Mouse (Mus musculus) embryonic facial prominence, embryonic 12.5 days (tissue): ENCODE results near the gene Hist1h2bl. TPM values are rescaled to one million over a fixed set of nuclear protein-coding genes. Genes with fewer than 3 reads are reported as not detected.
"Not testable (repeated sequence)": the region's sequence is repeated elsewhere in the genome, so short reads cannot be mapped to it uniquely, and the experiment has no call there.

ENCODE experiments used
- ATAC-seq: fragments of 200-750 bp; cut with Nextera tagmentation; 2 replicates; pipeline ENCODE4 v1.8.0; 2017; ENCODE audit not compliant: insufficient number of reproducible peaks, insufficient read depth, low FRiP score, low TSS enrichment
- H3K27ac ChIP-seq: fragments of 300-500 bp; sonication (generic); 2 replicates; pipeline ENCODE4 v1.5.1; 2016; ENCODE audit warnings: mild to moderate bottlenecking
- H3K27me3 ChIP-seq: fragments of 300-500 bp; sonication (generic); 2 replicates; pipeline ENCODE4 v1.6.1; 2016; ENCODE audit warnings: mild to moderate bottlenecking, moderate library complexity
- H3K36me3 ChIP-seq: fragments of 300-500 bp; sonication (generic); 2 replicates; pipeline ENCODE4 v1.6.1; 2016; ENCODE audit warnings: mild to moderate bottlenecking
- H3K4me1 ChIP-seq: fragments of 300-500 bp; sonication (generic); 2 replicates; pipeline ENCODE4 v1.6.1; 2016
- H3K4me2 ChIP-seq: fragments of 300-500 bp; sonication (generic); replicated peaks from 2 replicates; pipeline ENCODE4 v1.6.1; 2016; ENCODE audit warnings: mild to moderate bottlenecking, moderate library complexity
- H3K4me3 ChIP-seq: fragments of 300-500 bp; sonication (generic); 2 replicates; pipeline ENCODE4 v1.5.1; 2016; ENCODE audit warnings: mild to moderate bottlenecking
- H3K9ac ChIP-seq: fragments of 300-500 bp; sonication (generic); 2 replicates; pipeline ENCODE4 v1.6.1; 2016; ENCODE audit warnings: mild to moderate bottlenecking, moderate library complexity
- H3K9me3 ChIP-seq: fragments of 300-500 bp; sonication (generic); 2 replicates; pipeline ENCODE4 v1.6.1; 2016; ENCODE audit warnings: mild to moderate bottlenecking, moderate library complexity
- WGBS: fragments of 180-500 bp; shearing (Covaris S2); methylation state at CpG from one replicate; pipeline ENCODE4 v1.1.7; 2016; 5-methylcytosine and 5-hydroxymethylcytosine counted together
- polyA plus RNA-seq: library from polyadenylated mRNA; unstranded; fragments of >200 nt; fragmentation: Nextera tagmentation; extraction: Ambion mirVana; gene quantifications from 2 replicates; pipeline ENCODE4 v1.2.1, GENCODE M21; 2016

Gene Hist1h2bl
- polyA plus RNA-seq, 1 experiment from 2014 or later, result 3.6 TPM

- 84% methylated on average over 1 of the region's 1 CpGs for WGBS
- ATAC-seq, result no peak
- H3K4me3 ChIP-seq, result no peak overlapping the region
- no peaks in the 10 kb centered on the region for H3K27me3 ChIP-seq
- H3K27ac ChIP-seq, result no peak overlapping the region
- no peaks in the 10 kb centered on the region for H3K36me3 ChIP-seq
- H3K4me2 ChIP-seq, result no peak overlapping the region
- peaks cover 6% of the 10 kb centered on the region; the same call in 1 of the 2 replicates for H3K4me1 ChIP-seq
- no peak overlapping the region for H3K9ac ChIP-seq
- H3K9me3 ChIP-seq, result no peaks in the 10 kb centered on the region
Measured at GRCm38 (mm10) chr13:21745006-21745405, 29.1 kb upstream of the Hist1h2bl start.

DNA sequence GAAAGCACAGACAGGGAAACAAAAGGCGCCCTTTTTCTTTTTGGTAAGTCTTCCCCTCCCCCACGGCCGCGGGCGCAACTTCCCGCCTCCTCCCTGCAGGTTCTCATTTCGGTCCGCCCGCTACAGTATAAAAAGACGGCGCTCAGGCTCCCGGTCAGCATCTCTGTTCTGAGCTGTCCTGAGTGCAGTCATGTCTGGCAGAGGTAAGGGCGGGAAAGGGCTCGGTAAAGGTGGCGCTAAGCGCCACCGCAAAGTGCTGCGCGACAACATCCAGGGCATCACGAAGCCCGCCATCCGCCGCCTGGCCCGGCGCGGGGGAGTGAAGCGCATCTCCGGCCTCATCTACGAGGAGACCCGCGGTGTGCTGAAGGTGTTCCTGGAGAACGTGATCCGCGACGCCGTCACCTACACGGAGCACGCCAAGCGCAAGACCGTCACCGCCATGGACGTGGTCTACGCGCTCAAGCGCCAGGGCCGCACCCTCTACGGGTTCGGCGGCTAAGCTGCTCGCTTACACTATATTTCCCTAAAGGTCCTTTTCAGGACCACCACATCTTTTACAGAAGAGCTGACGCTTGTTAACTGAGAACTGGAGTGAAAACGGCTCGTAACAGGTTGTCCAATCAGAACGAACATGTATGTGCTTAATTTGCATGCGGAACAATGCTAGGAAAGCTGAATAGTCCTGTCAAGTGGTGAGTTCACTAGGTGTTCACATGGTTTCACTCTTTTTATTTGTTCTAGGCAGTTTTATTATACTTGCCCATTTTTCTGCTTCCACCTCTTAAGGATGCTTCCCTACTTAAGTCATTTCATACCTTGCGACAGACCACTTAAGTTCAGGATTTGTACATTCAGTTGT is 19.2 kb upstream of the Hist1h2bl start, which contains the start of gene Hist1h4j:
TSS of gene Hist1h4j (plus strand) at position 159 of the 862 bp plus-strand sequence.
- Histone ChIP-seq H3K4me3 (peak within 1 kb of the TSS; percentile 55), H3K27ac (peak within 1 kb of the TSS; percentile 98), H3K4me1 (peaks cover 12% of the 10 kb centered on the region), H3K9ac (peak within 1 kb of the TSS; percentile 62), H3K4me2 (peak within 1 kb of the TSS; percentile 63)
- H3K9me3 ChIP-seq, H3K27me3 ChIP-seq, H3K36me3 ChIP-seq: not testable (repeated sequence)
- peak; percentile 90 for ATAC-seq
- under 1% methylated on average over 44 of the region's 56 CpGs for WGBS

GRCm38 (mm10) chr13:21734010-21734905 is 18.3 kb upstream of the Hist1h2bl start:
- Histone ChIP-seq H3K36me3 (no peaks in the 10 kb centered on the region), H3K9me3 (no peaks in the 10 kb centered on the region), H3K27me3 (no peaks in the 10 kb centered on the region), H3K4me1 (peaks cover 12% of the 10 kb centered on the region), H3K4me2 (peak overlapping the region; percentile 63), H3K27ac (peak overlapping the region; percentile 98), H3K9ac (peak overlapping the region; percentile 59), H3K4me3 (peak overlapping the region; percentile 55)
- peak; percentile 79 for ATAC-seq
- WGBS, result under 1% methylated on average over 21 of the region's 21 CpGs

GRCm38 (mm10) chr13:21733466-21733865 is 17.5 kb upstream of the Hist1h2bl start:
- peaks cover 12% of the 10 kb centered on the region for H3K4me1 ChIP-seq
- no peaks in the 10 kb centered on the region for H3K9me3 ChIP-seq
- no peaks in the 10 kb centered on the region for H3K27me3 ChIP-seq
- no peak overlapping the region for H3K4me3 ChIP-seq
- H3K36me3 ChIP-seq, result no peaks in the 10 kb centered on the region
- H3K4me2 ChIP-seq, result peak overlapping the region; percentile 63
- WGBS, result 64% methylated on average over 5 of the region's 5 CpGs
- H3K27ac ChIP-seq, result peak overlapping the region; percentile 98
- H3K9ac ChIP-seq, result 0 out of 2 replicates have a peak overlapping the region, but pooled peaks have one; percentile 21
- no peak for ATAC-seq

DNA sequence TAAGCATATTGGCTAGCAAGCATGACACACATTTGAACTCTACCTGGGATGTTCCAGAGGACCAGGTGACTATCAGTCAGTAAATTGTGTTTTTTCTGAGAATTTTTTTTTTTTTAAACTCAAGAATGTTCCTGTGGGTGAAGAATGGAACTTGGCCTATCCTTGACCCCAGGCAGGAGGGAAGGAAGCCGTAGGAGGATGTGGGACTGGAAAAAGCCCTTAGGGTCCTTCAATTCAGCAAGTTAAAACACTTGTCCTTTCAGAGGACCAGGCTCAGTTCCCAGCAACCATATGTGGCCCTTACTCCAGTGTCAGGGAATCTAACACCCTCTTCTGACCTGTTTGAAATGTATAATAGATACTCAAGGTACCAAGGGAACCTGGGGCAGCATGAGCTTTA is 13.6 kb upstream of the Hist1h2bl start:
- H3K9me3 ChIP-seq, result no peaks in the 10 kb centered on the region
- H3K27ac ChIP-seq, result no peak overlapping the region
- WGBS, result 25% methylated on average over 1 of the region's 1 CpGs
- no peak overlapping the region for H3K4me3 ChIP-seq
- peaks cover 6% of the 10 kb centered on the region; the same call in 1 of the 2 replicates for H3K4me1 ChIP-seq
- no peaks in the 10 kb centered on the region for H3K36me3 ChIP-seq
- no peak overlapping the region for H3K9ac ChIP-seq
- no peak overlapping the region for H3K4me2 ChIP-seq
- no peak for ATAC-seq
- no peaks in the 10 kb centered on the region for H3K27me3 ChIP-seq

DNA sequence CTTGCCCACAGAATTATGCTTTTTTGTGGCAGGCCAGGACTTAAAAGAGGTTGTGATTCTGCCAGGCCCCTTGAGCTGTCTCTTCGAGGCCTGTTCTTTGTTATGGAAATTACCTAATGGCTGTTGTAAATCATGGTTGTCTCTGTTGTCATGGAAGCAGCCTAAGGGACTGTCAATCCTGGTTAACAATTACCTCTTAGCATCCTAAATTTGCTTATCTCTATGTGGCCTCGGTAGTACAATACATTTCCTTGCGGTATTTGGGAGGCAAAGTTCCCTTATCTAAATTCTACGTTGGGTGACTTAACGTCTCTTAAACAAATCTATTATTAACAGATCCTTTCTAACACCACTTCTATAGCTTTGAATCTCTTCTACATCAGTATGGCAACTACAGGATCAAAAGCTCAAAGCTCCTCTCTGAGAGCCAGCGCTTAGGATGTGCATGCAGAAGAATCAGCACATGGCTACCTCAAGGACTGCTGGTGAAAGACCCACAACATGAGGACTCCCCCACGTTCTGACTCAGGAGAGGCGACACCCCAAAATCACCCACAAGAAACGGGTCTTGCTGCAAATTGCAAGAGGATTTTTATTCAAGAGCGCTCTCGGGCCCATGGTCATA is 12.1 kb upstream of the Hist1h2bl start:
- no peak overlapping the region for H3K4me2 ChIP-seq
- 30% methylated on average over 11 of the region's 11 CpGs for WGBS
- H3K4me3 ChIP-seq, result no peak overlapping the region
- no peak overlapping the region for H3K9ac ChIP-seq
- H3K36me3 ChIP-seq, result no peaks in the 10 kb centered on the region
- no peaks in the 10 kb centered on the region for H3K27me3 ChIP-seq
- peaks cover under 1% of the 10 kb centered on the region; the same call in 1 of the 2 replicates for H3K4me1 ChIP-seq
- no peak for ATAC-seq
- H3K27ac ChIP-seq, result no peak overlapping the region
- H3K9me3 ChIP-seq, result no peaks in the 10 kb centered on the region

DNA sequence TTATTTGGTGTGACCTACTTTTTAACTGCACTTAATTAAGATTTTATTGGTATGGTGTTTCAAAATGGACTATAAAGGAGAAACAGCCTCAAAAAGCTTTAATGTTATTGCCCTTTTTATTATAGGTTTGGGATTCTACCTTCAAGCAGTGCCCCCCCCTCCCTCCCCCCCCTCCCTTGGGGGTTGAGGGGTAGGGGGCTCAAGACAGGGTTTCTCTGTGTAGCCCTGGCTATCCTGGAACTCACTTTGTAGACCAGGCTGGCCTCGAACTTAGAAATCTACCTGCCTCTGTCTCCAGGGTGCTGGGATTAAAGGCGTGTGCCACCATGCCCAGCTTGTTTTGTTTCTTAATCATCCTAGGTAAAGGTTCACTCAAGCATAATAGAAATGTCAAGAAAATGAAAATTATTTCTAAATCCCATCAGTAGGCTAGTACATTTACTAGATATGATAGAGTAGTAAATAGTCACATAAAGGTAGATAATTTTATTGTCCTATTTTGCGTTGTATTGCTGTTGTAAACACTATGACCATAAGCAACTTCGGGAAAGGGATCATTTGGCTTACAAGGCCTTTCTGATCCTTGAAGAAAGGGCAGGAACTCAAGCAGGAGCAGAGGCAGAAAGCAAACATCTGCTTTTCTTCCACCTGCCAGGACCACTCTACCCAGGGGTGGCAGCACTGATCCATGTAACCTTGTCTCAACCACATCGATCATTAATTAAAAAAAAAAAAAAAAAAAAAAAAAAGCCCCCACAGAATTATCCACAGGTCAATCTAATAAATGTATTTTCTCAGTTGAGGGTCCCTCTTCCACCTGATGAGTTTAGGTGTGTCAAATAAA is 7.3 kb upstream of the Hist1h2bl start:
- Histone ChIP-seq H3K36me3 (no peaks in the 10 kb centered on the region), H3K4me1 (peaks cover 22% of the 10 kb centered on the region), H3K27ac (peak overlapping the region; percentile 89; the same call in 1 of the 2 replicates), H3K9me3 (no peaks in the 10 kb centered on the region), H3K9ac (no peak overlapping the region), H3K4me2 (peak overlapping the region; percentile 61), H3K27me3 (no peaks in the 10 kb centered on the region), H3K4me3 (peak overlapping the region; percentile 35; the same call in 1 of the 2 replicates)
- 24% methylated on average over 5 of the region's 5 CpGs for WGBS
- ATAC-seq, result no peak

DNA sequence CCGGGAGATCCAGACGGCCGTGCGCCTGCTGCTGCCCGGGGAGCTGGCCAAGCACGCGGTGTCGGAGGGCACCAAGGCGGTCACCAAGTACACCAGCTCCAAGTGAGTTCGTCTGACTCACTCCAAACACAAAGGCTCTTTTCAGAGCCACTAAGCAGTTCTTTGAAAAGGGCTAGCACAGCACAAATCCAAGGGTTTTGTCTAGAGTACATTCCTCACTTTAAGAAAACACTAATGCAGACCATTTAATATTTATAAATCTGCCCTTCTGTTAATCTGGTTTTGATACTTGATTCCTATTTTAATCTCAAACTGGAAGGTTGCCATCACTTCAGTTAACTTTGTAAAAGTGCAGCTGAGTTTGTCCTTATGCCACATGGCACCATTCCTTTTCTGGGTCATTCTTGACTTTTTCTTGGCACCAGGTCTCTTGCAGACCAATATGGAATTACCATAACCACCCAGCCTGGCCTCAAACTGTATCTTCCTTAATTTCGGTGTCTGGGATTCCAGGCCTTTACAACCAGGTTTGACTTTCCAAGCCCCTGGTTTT is 6.5 kb upstream of the Hist1h2bl start:
- WGBS, result 2% methylated on average over 11 of the region's 11 CpGs
- peaks cover 25% of the 10 kb centered on the region for H3K4me1 ChIP-seq
- peak overlapping the region; percentile 89 for H3K27ac ChIP-seq
- peak overlapping the region; percentile 61 for H3K4me2 ChIP-seq
- no peaks in the 10 kb centered on the region for H3K9me3 ChIP-seq
- no peaks in the 10 kb centered on the region for H3K36me3 ChIP-seq
- H3K9ac ChIP-seq, result peak overlapping the region; percentile 53
- no peaks in the 10 kb centered on the region for H3K27me3 ChIP-seq
- peak overlapping the region; percentile 35 for H3K4me3 ChIP-seq
- no peak for ATAC-seq

DNA sequence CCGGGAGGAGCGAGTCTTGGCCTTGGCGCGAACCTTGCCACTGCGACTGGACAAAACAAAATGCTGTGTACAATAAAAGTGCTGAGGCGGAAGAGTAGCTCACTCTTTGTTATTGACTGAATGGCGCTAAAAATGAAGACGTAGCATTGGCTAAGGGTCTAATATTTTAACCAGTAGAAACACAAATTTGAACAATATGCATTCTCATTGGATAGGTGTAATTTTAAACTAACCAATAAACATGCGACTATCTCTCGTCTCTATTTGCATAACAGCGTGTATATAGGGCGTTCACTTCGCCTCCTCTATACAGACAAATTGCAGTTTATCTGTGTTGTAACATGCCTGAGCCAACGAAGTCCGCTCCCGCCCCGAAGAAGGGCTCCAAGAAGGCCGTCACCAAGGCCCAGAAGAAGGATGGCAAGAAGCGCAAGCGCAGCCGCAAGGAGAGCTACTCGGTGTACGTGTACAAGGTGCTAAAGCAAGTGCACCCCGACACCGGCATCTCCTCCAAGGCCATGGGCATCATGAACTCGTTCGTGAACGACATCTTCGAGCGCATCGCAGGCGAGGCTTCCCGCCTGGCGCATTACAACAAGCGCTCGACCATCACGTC is 5.9 kb upstream of the Hist1h2bl start, which contains the start of gene Hist1h2bm:
TSS of gene Hist1h2bm (plus strand) at position 288 of the 616 bp plus-strand sequence.
- peak; percentile 95 for ATAC-seq
- H3K27ac ChIP-seq, result peak within 1 kb of the TSS; percentile 91
- H3K9ac ChIP-seq, result peak within 1 kb of the TSS; percentile 54
- H3K27me3 ChIP-seq, H3K36me3 ChIP-seq, H3K9me3 ChIP-seq: not testable (repeated sequence)
- H3K4me1 ChIP-seq, result peaks cover 25% of the 10 kb centered on the region
- peak within 1 kb of the TSS; percentile 61 for H3K4me2 ChIP-seq
- under 1% methylated on average over 37 of the region's 37 CpGs for WGBS
- H3K4me3 ChIP-seq, result peak within 1 kb of the TSS; percentile 38

DNA sequence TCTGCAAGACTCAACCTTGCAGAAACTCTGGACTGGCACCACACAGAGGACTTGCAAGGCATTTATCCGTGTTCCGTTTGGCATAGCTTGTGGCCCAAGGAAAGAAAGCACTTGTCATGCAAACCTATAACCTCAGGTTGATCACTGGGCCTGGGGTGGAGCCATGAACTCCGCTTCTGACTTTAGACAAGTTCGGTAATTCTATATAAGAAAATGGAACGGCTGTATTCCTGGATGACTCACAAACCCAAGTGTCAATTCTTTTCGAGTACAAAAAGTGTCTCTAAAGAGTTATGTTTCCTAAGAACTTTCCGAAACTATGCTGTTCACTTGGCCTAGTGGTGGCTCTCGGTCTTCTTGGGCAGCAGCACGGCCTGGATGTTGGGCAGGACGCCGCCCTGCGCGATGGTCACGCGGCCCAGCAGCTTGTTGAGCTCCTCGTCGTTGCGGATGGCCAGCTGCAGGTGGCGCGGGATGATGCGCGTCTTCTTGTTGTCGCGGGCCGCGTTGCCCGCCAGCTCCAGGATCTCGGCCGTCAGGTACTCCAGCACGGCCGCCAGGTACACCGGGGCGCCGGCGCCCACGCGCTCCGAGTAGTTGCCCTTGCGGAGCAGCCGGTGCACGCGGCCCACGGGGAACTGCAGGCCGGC is 5.3 kb upstream of the Hist1h2bl start:
- not testable (repeated sequence) for ATAC-seq, H3K36me3 ChIP-seq, H3K27me3 ChIP-seq, H3K9me3 ChIP-seq
- peak overlapping the region; percentile 61 for H3K4me2 ChIP-seq
- peak overlapping the region; percentile 54 for H3K9ac ChIP-seq
- peak overlapping the region; percentile 91 for H3K27ac ChIP-seq
- WGBS, result 2% methylated on average over 21 of the region's 44 CpGs
- peak overlapping the region; percentile 38 for H3K4me3 ChIP-seq
- H3K4me1 ChIP-seq, result peaks cover 25% of the 10 kb centered on the region
